Mouse (Mus musculus) CD4-positive, CD25-positive, alpha-beta regulatory T cell, adult 4 months (primary cell): ENCODE data around the gene Lpar3. TPM values are rescaled to one million over a fixed set of nuclear protein-coding genes. Genes with fewer than 3 reads are reported as not detected.

Experiments used
- ATAC-seq: one replicate; pipeline ENCODE4 v1.8.0; 2017
- polyA plus RNA-seq, 2 experiments: library from polyadenylated mRNA; unstranded; fragments of 100-300 nt; shearing (Covaris generic); gene quantifications; one replicate each; pipeline ENCODE4 v1.2.1; 2017

The Lpar3 gene
- polyA plus RNA-seq, 2 experiments from 2014 or later, result not detected

DNA sequence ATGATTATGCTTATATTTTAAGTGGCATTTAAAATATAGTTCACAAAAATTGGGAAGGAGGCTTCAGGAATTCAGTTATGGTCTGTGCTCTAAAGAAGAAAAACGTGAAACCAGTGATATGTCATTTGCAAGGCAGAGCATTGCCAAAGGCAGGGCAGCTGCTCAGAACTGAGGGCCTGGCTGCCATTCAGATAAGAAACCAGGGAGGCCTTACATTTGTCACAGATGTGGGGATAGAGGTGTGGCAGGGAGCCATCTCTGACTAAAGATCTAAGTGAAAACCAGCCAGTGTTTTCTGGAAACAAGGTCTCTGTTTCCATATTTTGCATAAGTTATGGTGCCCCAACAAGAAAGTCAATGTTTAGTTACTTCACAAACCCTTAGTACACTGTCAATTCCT is 41.8 kb downstream of the Lpar3 start:
- ATAC-seq, result no peak

DNA sequence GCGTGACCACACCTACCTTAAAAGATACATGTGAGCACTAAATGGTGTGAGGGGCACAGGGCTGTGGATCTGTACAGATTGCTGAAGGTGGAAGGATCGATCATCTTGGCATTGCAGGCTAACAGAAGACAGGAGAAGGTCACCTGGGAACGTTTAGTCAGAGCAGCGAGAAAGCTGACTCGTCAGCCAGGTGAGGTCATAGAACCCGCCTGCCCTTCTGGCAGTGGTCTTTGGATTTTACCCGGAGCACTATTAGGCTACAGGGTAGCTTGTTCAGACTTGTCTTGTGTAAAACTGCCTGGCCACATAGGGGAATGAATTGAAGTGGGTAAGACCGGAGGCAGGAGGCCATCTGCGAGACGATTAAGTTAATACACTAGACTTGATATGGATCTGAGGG is 43.4 kb downstream of the Lpar3 start:
- no peak for ATAC-seq

DNA sequence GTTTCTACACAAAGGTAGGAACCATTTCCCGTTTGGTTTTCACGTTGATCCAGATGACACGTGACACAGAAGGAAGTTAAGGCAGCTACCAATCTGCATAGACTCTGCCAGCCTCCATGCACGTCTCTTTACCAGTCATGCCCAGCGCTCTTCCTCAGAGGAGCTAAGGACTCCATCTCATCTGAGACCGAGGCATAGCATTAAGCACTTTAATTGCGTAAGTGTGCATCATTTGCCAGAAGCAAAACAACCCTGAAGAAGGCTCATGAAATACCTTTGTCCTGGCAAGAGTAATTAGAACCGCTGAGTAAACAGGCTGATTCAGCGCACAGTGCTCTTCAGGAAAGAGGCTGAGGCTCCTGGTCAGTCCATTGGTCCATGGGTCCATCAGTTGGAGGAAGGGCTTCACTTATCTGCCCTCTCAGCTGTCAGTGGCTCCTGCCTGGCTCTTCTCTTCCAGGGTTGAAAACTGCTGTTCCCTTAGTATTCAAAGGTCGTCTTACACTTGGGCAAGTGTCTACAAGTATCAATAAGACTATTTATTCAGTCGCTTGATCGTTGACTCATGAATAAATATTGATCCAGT is 44.9 kb downstream of the Lpar3 start:
- ATAC-seq, result no peak

DNA sequence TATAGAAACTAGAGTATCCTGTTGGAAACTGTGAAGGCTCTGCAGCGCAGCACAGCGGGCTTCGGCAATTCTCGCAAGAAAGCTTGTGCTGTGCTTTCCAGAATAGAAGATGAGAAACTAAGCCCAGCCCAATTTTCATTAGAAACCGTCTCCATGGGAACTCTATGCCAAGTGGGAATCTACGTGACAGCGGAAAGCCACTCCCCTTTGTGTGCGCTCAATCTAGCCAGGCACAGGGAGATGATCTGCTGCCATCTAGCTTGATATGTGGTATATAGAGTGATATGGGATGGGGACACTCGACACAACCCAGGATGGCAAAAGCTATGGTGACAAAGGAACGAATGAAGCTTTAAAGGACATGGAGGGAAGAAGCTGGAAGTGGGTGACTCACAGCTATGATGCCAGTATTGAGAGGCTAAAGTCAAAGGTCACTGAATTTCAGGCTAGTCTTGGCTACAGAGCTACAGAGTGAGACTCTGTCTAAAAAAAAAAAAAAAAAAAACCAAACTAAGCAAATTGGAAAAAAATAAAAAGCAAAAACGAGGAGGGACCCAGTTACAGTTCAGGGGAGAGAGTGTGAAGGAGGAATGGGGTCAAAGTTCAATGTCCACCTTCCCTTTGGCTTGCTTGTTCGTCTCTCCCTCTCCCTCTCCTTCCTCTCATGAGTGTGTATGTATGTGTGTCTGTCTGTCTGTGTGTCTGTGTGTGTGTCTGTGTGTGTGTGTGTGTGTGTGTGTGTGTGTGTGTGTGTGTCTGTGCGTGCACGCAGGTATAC is 47.5 kb downstream of the Lpar3 start:
- ATAC-seq, result no peak

DNA sequence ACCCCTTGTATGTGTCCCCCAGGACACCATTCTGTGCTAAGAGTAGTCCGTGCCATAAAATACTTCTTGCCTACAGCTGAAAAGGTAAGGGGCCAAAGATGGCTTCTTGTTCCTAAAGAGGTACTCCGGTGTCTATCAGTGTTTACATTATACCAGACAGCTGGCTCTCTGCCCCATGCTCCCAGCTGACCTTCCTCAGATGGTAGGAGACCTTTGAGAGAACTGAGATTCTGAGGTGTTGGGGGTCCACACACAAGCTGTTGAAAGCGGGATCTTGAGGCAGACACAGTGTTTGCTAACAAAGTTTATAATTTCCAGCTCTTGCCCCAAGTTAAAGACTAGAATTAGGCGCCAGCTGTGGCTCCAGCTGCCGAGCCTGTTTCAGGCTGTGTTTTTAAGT is 53.7 kb downstream of the Lpar3 start:
- no peak for ATAC-seq

DNA sequence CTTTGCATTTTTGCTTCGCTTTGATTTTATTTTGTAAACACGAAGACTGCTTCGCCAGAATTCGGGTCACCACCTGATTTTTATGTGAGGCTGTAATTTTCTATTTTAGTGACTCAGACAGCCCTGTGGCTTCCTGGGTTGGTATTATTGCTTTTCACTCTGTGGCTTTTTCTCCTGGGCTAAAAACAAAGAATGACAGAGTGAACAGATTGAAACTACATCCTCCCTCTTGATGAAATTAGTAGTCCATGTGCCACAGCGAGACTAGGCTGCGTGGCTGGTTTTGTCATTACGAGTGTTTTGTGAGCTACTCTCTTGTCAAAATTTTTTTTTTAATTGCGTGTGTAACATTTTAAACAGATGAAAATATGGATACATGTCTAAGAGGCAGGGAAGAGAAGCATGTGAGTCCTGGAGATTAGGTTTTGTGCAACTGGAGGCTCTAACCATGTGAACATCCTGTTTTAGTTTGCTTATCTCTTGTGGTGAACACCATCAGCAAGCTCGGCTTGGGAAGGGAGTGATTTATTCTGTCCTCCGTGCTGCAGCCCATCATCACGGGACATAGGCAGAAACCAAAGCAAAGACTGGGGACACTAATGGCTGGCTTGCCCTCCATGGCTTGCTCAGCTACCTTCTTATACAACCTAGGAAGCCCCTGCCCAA is 54.7 kb downstream of the Lpar3 start:
- ATAC-seq, result no peak

DNA sequence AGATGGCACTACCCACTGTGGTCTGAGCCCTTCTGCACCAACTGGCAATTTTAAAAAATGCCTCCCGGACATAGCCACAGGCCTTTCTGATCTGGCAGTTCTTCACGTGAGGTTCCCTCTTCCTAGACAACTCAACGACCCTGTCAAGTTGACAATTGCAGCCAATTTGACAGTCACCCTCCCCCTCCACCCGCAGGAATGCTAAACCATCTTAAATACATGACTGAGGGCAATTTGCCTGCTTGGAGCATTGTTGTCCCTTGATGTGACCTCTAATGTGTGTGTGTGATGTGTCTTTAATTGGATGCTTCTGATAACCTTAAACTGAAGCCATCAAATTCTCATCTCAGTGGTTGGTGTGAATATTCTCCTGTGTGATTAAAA is 55.3 kb downstream of the Lpar3 start:
- ATAC-seq, result no peak

DNA sequence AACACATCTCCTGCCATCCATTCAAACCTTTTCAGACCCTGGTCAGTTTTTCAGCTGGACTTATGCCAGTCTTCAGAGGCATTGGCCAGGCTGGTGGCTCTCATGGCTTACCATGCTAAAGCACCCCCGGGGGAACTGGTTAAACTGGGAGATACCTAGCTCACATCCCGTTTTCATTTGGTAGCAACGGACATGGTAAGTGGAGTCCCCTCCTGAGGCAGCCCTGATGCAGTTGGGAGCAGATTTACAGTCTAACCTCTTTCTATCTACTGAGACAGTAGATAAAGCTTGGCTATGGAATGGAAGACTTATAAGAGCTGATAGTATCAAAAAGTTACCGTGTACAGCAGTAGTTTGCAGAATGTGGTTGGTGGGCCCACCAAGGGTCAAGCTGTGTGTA is 56.2 kb downstream of the Lpar3 start:
- ATAC-seq, result no peak

DNA sequence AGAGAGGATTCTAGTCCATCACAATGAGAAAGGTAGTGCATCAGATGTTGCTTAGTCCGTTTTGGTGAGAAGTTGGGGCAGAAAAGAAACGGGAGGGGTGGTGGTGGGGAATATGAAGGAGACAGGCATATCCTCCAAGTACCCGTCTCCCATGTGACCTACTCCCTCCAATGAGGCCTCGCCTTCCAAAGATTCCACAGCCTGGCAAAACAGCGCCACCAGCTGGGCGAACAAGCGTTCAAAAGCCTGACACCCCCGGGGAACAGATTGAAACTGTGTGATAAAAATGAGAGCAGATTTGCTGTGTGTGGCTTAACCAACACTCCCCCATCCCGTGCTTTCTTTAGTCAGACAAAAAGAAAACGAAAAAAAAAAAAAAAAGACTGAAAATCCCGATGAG is 56.7 kb downstream of the Lpar3 start:
- no peak for ATAC-seq

DNA sequence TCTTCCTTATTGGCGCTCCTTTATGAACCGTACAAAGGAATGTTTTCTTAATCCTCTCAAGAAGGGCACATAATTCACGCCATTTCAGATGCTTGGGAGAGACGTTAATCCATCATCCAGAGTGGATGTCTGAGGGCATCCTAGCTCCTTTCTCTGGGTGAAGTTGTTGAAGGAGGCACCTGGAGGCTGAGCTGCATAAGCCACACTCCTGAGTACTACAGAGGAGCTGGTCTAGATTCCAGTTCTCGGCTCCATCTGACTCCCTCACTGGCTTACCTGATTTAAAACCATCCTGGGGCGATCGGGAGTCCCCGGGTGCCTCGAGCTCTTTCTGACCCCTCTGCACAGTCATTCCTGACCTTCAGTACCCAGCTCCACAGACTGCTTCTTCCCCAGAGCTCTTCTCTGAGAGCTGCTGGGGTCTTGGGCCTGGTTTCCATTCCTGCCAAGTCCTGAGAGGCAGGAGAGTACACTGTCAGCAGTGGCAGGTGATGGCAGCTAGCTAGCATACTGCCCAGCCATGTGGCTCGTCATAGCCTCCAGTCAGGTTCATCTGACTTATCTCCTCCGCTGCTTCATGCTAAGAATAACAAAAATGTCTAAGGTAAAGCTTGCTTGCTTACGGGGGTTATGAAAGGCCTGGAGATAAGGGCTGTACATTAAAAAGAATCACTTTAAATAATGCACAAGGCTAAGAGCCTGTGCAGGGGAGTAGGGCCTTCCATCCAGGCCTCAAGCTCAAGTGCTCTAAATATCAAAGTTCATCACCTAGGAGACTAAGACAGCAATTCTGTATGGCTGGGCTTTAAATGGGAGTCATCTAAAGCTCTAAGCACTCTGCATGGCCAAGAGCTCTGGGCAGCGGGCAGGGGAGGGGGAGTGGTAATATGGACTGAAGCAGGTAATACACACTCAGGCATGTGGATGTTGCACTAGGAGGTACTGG is 57.7 kb downstream of the Lpar3 start:
- ATAC-seq, result no peak

DNA sequence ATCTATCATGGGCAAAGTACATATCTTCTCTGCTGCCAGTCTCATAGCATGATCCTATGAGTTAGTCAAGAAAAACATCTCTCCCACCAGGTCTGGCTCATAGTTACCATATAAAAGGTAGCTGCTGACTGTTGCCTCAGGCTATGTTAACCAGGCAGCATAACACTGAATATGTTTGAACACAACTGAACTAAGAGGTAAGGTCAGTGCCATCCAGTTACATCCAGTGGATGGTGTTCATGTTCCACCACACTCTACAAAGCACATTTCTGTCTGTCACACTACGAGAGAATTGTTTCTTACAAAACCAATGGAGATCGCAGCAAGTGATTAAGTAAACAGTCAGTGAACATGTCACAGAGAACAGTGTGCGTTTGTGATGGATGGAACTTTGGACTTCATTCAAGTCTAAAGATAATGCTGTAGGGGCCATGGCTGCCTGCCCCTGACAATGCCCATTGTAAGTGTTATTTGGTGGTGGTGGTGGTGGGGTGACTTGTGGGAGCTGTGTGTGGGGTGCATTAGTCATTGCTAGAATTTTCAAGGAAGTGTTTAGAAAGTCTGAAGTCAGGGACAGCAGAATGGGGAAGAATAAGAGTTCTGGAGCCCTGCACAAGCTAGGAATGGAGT is 63.1 kb downstream of the Lpar3 start:
- ATAC-seq, result no peak

DNA sequence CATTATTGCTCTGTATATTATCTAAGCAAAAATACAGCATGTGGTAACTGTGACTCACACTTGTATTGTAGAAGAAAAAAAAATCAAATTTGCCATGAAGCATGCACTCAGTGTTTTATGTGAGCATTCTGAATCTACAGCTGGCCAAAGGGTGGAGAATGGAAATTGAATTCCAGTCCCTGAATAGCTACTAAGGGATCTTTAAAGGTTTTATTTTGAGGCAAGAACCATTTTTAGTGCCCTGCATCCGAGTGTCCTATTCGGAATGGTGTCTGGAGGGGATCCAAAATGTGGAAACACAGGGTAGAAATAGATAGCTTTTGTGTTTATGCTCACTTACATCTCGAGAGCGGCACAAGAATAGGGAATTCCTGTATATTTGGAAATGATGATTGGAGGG is 65.4 kb downstream of the Lpar3 start:
- ATAC-seq, result no peak

DNA sequence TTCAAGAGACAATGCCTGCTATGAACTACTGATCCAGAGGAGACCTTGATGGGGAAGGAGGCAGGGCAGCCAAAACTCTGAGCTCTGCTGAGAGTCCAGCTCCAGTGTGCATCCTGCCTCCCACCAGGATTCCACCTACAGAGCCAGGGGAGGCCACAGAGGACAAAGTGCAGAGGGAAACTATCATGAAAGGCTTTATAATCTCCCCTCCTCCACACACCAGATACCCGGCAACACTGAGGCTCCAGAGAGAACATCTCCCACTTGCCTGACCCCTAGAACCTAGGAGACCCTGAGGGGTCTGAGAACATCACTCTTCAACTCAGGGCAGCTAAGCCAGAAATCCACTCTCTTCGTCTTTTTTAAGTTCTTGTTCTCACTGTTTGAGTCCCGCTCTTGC is 71.2 kb downstream of the Lpar3 start:
- ATAC-seq, result no peak

DNA sequence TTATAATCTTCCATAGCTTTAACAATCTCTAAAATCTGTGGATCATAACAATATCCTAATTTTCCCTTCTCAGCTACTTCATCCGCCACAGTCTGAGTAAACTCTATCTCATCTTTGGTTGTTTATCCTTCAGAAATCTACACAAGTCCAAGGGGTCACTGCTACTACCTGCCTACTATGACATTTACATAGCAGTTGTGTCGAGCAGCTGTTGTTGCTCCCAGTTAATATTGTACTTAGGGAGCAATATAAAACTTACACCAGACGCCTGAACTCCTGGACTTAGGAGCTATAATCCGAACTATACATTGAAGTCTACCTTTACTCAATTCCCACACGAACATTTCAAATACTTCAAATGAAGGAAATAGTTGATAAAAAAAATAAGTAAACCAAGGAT is 71.8 kb downstream of the Lpar3 start:
- ATAC-seq, result no peak

DNA sequence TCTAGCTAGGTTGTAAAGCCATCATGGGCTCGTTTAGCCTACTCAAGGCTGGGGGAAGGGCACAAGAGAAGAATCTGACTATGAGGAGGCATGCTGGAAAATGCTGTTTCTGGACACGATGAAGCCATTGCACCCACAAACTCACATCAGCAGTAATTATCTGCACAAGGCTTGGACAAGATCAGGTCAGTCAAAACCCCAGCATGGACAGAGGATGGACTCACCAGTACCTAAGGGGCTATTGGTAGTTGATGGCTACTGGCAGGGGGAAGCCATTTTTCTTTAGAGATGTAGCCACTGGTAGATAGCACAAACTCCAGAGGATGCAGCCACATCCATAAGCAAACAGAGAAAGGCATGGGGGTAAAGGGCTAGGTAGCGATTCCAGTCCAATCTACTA is 81.7 kb downstream of the Lpar3 start:
- no peak for ATAC-seq

DNA sequence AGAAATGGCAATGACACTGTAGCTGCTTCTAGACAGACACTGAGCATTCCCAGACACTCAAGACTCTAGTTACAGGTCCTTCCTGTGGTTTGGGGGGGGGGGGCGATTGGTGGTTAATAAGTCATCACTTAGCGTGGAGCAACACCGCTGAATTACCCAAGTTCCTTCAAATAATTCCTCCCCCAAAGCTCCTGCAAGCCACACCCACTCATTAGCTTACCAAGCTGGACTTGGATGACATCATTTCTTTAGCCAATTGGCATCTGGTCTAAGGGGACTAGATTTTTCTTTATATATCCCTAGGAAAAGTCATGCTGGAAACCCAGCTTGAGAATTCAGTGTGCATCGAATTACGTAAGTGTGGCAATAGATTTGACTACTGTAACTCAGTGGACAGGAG is 82.4 kb downstream of the Lpar3 start:
- no peak for ATAC-seq

DNA sequence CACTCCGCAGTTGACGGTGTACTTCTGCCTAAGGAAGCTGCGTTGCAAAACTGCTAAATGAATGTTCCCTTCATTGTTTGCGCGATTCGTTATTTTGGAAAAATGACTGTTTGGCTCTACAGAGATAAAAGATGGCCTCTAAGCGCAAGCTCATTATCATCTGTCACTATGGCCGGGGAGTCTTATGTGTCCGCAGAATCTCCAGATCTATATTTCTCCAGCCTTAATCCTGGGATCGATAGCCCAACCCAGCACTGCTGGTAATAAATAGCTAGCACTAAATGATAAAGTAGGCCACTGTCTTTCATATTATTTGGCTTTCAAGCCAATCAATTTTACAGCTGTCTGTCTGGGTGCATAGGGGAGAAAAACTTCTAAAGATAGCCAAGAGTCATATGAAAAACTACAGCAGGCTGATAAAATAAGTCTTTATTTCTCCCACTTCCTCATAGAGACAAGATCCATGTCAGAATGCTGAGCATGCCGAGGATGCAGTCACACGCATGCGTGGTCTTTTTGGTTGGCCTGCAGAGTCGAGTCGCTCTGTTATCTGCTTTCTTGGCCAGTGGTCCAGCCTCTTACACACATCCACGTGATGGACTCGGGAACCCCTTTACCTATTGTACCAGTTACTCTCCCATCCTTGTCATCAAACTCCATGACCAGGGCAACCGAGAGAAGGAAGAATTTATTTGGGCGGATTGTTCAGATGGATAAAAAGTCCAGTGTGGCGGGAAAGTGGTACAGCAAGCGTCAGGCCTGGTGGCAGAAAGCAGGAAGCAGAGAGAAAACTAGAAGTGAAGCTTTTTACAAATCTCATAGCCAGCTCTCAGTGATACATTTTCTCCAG is 84.0 kb downstream of the Lpar3 start:
- no peak for ATAC-seq

DNA sequence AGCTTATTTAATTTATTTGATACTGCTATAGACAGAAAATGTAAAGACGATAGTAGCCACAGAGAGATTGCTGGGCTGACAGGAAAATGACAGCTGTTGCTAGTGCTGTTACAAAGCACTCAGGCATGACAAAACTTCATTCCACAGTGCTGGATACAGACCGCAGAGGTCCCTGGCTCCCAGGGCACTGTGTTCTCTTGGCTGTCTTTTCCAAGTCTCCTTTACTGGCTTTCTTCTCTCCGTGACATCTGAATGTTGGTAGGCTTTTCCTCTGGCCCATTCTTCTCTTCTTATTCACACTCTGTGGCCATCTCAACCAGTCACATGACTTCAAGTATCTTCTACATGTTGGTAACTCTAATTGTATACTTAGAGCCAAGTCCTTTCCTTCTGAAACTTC is 86.6 kb downstream of the Lpar3 start:
- no peak for ATAC-seq

DNA sequence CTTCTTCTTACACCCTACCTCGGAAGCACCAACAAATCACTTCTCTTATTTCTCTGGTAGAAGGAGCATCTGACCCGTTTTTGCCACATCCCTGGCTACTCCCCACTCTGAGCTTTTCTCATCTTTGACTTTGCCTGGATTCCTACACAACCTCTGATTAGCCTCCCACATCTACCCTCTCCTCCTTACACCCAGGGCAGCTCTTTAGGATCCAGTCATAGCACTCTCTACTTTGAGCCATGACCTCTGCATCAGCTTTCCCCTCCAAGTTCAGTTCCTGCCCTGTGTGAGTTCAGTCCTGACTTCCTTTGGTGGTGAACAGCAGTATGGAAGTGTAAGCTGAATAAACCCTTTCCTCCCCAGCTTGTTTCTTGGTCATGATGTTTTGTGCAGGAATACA is 87.1 kb downstream of the Lpar3 start:
- no peak for ATAC-seq

DNA sequence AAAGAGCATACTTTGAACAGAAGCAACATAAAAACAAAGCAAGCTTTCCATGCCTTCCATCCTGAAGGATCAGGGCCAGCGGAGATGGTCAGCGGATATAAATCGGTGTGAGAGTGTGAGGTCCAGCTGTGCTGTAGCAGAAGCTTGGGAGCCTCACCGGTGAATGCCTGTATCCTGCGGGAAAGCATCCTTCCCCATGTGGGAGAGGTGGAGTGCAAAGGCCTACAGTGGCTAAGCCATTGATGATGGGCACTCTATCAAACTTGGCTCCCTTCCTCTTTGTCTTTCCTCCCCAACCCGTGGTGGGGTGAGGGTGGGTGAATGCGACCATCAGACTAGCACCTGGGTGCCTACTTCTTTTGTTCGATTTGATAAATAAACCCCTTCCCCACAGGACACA is 88.8 kb downstream of the Lpar3 start:
- no peak for ATAC-seq

DNA sequence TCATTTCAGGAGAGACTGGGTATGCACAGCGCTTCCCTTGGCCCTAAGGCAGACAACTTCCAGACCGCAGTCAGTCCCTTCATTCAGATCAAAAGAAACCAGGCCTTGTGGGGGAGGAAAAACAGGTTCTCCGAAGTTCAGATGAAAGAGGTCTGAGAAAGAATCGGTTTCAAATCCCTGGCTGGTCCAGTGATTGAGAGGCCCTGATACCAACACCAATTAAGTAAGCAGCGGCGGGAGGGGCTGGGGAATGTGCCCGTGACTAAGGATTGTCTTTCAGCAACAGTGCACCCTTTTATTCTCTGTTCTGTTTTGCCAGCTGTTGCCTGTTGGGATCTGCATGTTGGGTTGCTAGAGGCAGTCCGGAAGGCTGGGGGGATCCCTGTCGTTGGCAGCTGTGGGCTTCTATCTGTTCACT is 90.4 kb downstream of the Lpar3 start:
- ATAC-seq, result no peak

DNA sequence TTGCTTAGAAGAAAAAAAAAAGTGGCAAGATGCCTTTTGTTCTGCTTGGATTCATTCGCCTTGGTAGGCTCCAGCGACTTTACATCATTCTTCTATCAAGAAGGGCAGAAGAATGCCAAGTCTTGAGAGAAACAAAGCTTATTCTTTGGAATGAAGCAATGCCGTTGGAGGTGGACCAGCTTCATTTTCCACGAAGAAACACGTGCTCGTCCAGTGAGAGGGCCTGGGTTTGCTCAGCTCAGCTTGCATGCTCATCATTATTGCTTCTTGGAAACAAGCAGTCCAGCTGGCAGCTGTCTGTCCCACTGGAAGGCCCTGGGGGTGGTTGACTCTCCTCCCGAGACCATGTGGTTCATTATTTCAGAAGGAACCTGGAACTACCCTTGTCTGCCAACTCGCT is 94.7 kb downstream of the Lpar3 start:
- no peak for ATAC-seq
